Mouse (Mus musculus) intestine, embryonic 16.5 days (tissue): ENCODE data around the gene Rab9. TPM values are rescaled to one million over a fixed set of nuclear protein-coding genes. Genes with fewer than 3 reads are reported as not detected.

ENCODE experiments used
- ATAC-seq: fragments of 200-750 bp; cut with Nextera tagmentation; 2 replicates; pipeline ENCODE4 v1.8.0; 2017; ENCODE audit warnings: moderate TSS enrichment, moderate library complexity
- H3K27ac ChIP-seq: fragments of 300-500 bp; sonication (generic); 2 replicates; pipeline ENCODE4 v1.5.1; 2014; ENCODE audit warnings: mild to moderate bottlenecking, low read length
- H3K27me3 ChIP-seq: fragments of 300-500 bp; sonication (generic); replicated peaks from 2 replicates; pipeline ENCODE4 v1.6.1; 2014; ENCODE audit warnings: low read length, control low read depth, mixed read lengths; ENCODE audit not compliant: control insufficient read depth, insufficient read depth
- H3K36me3 ChIP-seq: fragments of 300-500 bp; sonication (generic); 2 replicates; pipeline ENCODE4 v1.6.1; 2014; ENCODE audit warnings: low read length, control low read depth; ENCODE audit not compliant: control insufficient read depth, insufficient read depth
- H3K4me1 ChIP-seq: fragments of 300-500 bp; sonication (generic); 2 replicates; pipeline ENCODE4 v1.6.1; 2014; ENCODE audit warnings: low read length, control low read depth, mixed read lengths; ENCODE audit not compliant: control insufficient read depth, insufficient read depth
- H3K4me2 ChIP-seq: fragments of 300-500 bp; sonication (generic); 2 replicates; pipeline ENCODE4 v1.6.1; 2014; ENCODE audit warnings: low read depth, low read length, control low read depth
- H3K4me3 ChIP-seq: fragments of 300-500 bp; sonication (generic); 2 replicates; pipeline ENCODE4 v1.5.1; 2014; ENCODE audit warnings: mild to moderate bottlenecking, low read length
- H3K9ac ChIP-seq: fragments of 300-500 bp; sonication (generic); 2 replicates; pipeline ENCODE4 v1.6.1; 2014; ENCODE audit warnings: low read depth, low read length
- H3K9me3 ChIP-seq: fragments of 300-500 bp; sonication (generic); 2 replicates; pipeline ENCODE4 v1.6.1; 2016; ENCODE audit warnings: low read length, control low read depth; ENCODE audit not compliant: control insufficient read depth
- WGBS: fragments of 180-500 bp; shearing (Covaris S2); extraction: QIAGEN DNeasy Blood & Tissue Kit; methylation state at CpG from one replicate; pipeline ENCODE4 v1.1.7; 2014; 5-methylcytosine and 5-hydroxymethylcytosine counted together
- polyA plus RNA-seq: library from polyadenylated mRNA; unstranded; fragments of >200 nt; fragmentation: Nextera tagmentation; extraction: Ambion mirVana; gene quantifications from 2 replicates; pipeline ENCODE4 v1.2.1, GENCODE M21; 2015

Gene Rab9
- polyA plus RNA-seq, 1 experiment from 2014 or later = 65.9 TPM

GRCm38 (mm10) chrX:166511107-166511506 lies 31.4 kb upstream of the Rab9 start:
- no peak overlapping the region for H3K27ac ChIP-seq
- no peak overlapping the region for H3K4me3 ChIP-seq
- ATAC-seq = no peak
- no peak overlapping the region for H3K9ac ChIP-seq
- H3K9me3 ChIP-seq = no peaks in the 10 kb centered on the region
- no peaks in the 10 kb centered on the region for H3K36me3 ChIP-seq
- no peaks in the 10 kb centered on the region for H3K4me1 ChIP-seq
- no peaks in the 10 kb centered on the region for H3K27me3 ChIP-seq
- H3K4me2 ChIP-seq = no peak overlapping the region

GRCm38 (mm10) chrX:166509761-166510738 lies 30.4 kb upstream of the Rab9 start:
- Histone ChIP-seq H3K9ac (peak overlapping the region; percentile 72), H3K27ac (peak overlapping the region; percentile 92), H3K4me3 (peak overlapping the region; percentile 54), H3K27me3 (no peaks in the 10 kb centered on the region), H3K4me1 (no peaks in the 10 kb centered on the region), H3K9me3 (no peaks in the 10 kb centered on the region), H3K36me3 (no peaks in the 10 kb centered on the region), H3K4me2 (peak overlapping the region; percentile 48)
- peak; percentile 99 for ATAC-seq
- WGBS = 18% methylated on average over 64 of the region's 65 CpGs

GRCm38 (mm10) chrX:166504421-166504820 lies 24.8 kb upstream of the Rab9 start:
- Histone ChIP-seq H3K9ac (no peak overlapping the region), H3K27me3 (no peaks in the 10 kb centered on the region), H3K36me3 (no peaks in the 10 kb centered on the region), H3K9me3 (no peaks in the 10 kb centered on the region), H3K4me2 (no peak overlapping the region), H3K4me3 (no peak overlapping the region), H3K4me1 (no peaks in the 10 kb centered on the region), H3K27ac (no peak overlapping the region)
- 21% methylated on average over 2 of the region's 2 CpGs for whole genome bisulfite sequencing
- ATAC-seq = no peak

- H3K9me3 ChIP-seq = no peaks in the 10 kb centered on the region
- no peak overlapping the region for H3K9ac ChIP-seq
- no peak overlapping the region for H3K27ac ChIP-seq
- H3K36me3 ChIP-seq = no peaks in the 10 kb centered on the region
- H3K4me3 ChIP-seq = no peak overlapping the region
- 78% methylated on average over 1 of the region's 1 CpGs for WGBS
- H3K4me2 ChIP-seq = no peak overlapping the region
- no peak for ATAC-seq
- H3K4me1 ChIP-seq = no peaks in the 10 kb centered on the region
- no peaks in the 10 kb centered on the region for H3K27me3 ChIP-seq
Measured at GRCm38 (mm10) chrX:166499496-166500190, 20.0 kb upstream of the Rab9 start.

- no peak overlapping the region for H3K27ac ChIP-seq
- no peak overlapping the region for H3K4me3 ChIP-seq
- no peaks in the 10 kb centered on the region for H3K4me1 ChIP-seq
- H3K9me3 ChIP-seq = no peaks in the 10 kb centered on the region
- H3K27me3 ChIP-seq = no peaks in the 10 kb centered on the region
- no peak overlapping the region for H3K9ac ChIP-seq
- no peak overlapping the region for H3K4me2 ChIP-seq
- no peak for ATAC-seq
- no peaks in the 10 kb centered on the region for H3K36me3 ChIP-seq
- WGBS = 69% methylated on average over 4 of the region's 4 CpGs
Measured at GRCm38 (mm10) chrX:166497771-166498170, 18.1 kb upstream of the Rab9 start.

- no peaks in the 10 kb centered on the region for H3K9me3 ChIP-seq
- no peak for ATAC-seq
- no peak overlapping the region for H3K27ac ChIP-seq
- whole genome bisulfite sequencing = 83% methylated on average over 2 of the region's 2 CpGs
- no peaks in the 10 kb centered on the region for H3K4me1 ChIP-seq
- H3K27me3 ChIP-seq = no peaks in the 10 kb centered on the region
- no peak overlapping the region for H3K9ac ChIP-seq
- no peak overlapping the region for H3K4me3 ChIP-seq
- no peaks in the 10 kb centered on the region for H3K36me3 ChIP-seq
- no peak overlapping the region for H3K4me2 ChIP-seq
Measured at GRCm38 (mm10) chrX:166495052-166495451, 15.4 kb upstream of the Rab9 start.

- H3K27ac ChIP-seq = peak overlapping the region; percentile 86
- H3K36me3 ChIP-seq = no peaks in the 10 kb centered on the region
- peak; percentile 65 for ATAC-seq
- 21% methylated on average over 28 of the region's 28 CpGs for WGBS
- peak overlapping the region; percentile 81 for H3K9ac ChIP-seq
- H3K9me3 ChIP-seq = no peaks in the 10 kb centered on the region
- peak overlapping the region; percentile 44 for H3K4me2 ChIP-seq
- no peaks in the 10 kb centered on the region for H3K4me1 ChIP-seq
- peak overlapping the region; percentile 62 for H3K4me3 ChIP-seq
- H3K27me3 ChIP-seq = no peaks in the 10 kb centered on the region
Measured at GRCm38 (mm10) chrX:166478631-166479364, 869 bp downstream of the Rab9 start.

- Histone ChIP-seq H3K9me3 (no peaks in the 10 kb centered on the region), H3K27ac (no peak overlapping the region), H3K4me3 (no peak overlapping the region), H3K4me1 (no peaks in the 10 kb centered on the region), H3K9ac (no peak overlapping the region; the same call in 1 of the 2 replicates), H3K4me2 (peak overlapping the region; percentile 44), H3K36me3 (no peaks in the 10 kb centered on the region), H3K27me3 (no peaks in the 10 kb centered on the region)
- no peak for ATAC-seq
- 61% methylated on average over 6 of the region's 6 CpGs for WGBS
Measured at GRCm38 (mm10) chrX:166477393-166477792, 2.3 kb downstream of the Rab9 start.

GRCm38 (mm10) chrX:166472612-166473011 lies 7.1 kb downstream of the Rab9 start:
- no peaks in the 10 kb centered on the region for H3K27me3 ChIP-seq
- H3K4me1 ChIP-seq = no peaks in the 10 kb centered on the region
- 74% methylated on average over 6 of the region's 6 CpGs for WGBS
- H3K9ac ChIP-seq = no peak overlapping the region
- ATAC-seq = peak; percentile 51; the same call in 1 of the 2 replicates
- no peak overlapping the region for H3K4me3 ChIP-seq
- no peak overlapping the region for H3K4me2 ChIP-seq
- H3K27ac ChIP-seq = no peak overlapping the region
- H3K36me3 ChIP-seq = no peaks in the 10 kb centered on the region
- H3K9me3 ChIP-seq = no peaks in the 10 kb centered on the region
